Comparison of ENCODE assay signal across 8 mouse cellular contexts in genomic region chr4:141793282-141794151, GRCm38 (mm10). TPM values are rescaled to one million over a fixed set of nuclear protein-coding genes. Genes with fewer than 3 reads are reported as not detected.
A peak's percentile ranks its signal among the peaks of the same experiment; 100 is the strongest.
DNase-seq lines count a peak whose midpoint lies in the region; ATAC-seq and TF ChIP-seq lines count a peak whose summit lies in the region.

Casp9 (plus strand) TSS chr4:141793612.

- H3K9me3 ChIP-seq in E14TG2a.4 (ENCODE audit: low read length), result peaks cover 12% of the 10 kb centered on the region
- 0 out of 2 replicates have a peak, but pooled peaks cover 4% of the 10 kb centered on the region for H3K9me3 ChIP-seq in forebrain, embryonic 13.5 days (replicated peaks)
- no peaks in the 10 kb centered on the region for H3K9me3 ChIP-seq in liver, postnatal 0 days (ENCODE audit: low read length)
- no peaks in the 10 kb centered on the region for H3K9me3 ChIP-seq in neural tube, embryonic 14.5 days (ENCODE audit: control insufficient read depth, low read length)

- H3K9ac ChIP-seq in forebrain, embryonic 13.5 days, result peak within 1 kb of the TSS; percentile 79
- H3K9ac ChIP-seq in liver, postnatal 0 days (replicated peaks), result peak within 1 kb of the TSS; percentile 48
- H3K9ac ChIP-seq in neural tube, embryonic 14.5 days (replicated peaks; ENCODE audit: low read depth, low read length), result peak within 1 kb of the TSS; percentile 51

- peak within 1 kb of the TSS; percentile 86 for H3K27ac ChIP-seq in forebrain, embryonic 13.5 days
- peak within 1 kb of the TSS; percentile 81 for H3K27ac ChIP-seq in liver, postnatal 0 days (ENCODE audit: low read depth)
- peak within 1 kb of the TSS; percentile 84 for H3K27ac ChIP-seq in neural tube, embryonic 14.5 days (ENCODE audit: low read depth, low read length)

- H3K4me3 ChIP-seq in E14TG2a.4 (replicated peaks; ENCODE audit: low read length), result peak within 1 kb of the TSS; percentile 91
- H3K4me3 ChIP-seq in forebrain, embryonic 13.5 days, result peak within 1 kb of the TSS; percentile 63
- peak within 1 kb of the TSS; percentile 51 for H3K4me3 ChIP-seq in liver, postnatal 0 days (ENCODE audit: low read depth, low read length)
- H3K4me3 ChIP-seq in neural tube, embryonic 14.5 days (ENCODE audit: low read depth, low read length), result peak within 1 kb of the TSS; percentile 45

- ATAC-seq in forebrain, embryonic 13.5 days, result peak; percentile 75
- peak; percentile 73 for ATAC-seq in liver, postnatal 0 days
- peak; percentile 68 for ATAC-seq in neural tube, embryonic 14.5 days (ENCODE audit: low read depth)

- H3K27me3 ChIP-seq in E14TG2a.4 (ENCODE audit: insufficient read depth, low read length), result no peaks in the 10 kb centered on the region
- no peaks in the 10 kb centered on the region for H3K27me3 ChIP-seq in forebrain, embryonic 13.5 days
- H3K27me3 ChIP-seq in liver, postnatal 0 days (ENCODE audit: insufficient read depth, low read length), result no peaks in the 10 kb centered on the region
- no peaks in the 10 kb centered on the region for H3K27me3 ChIP-seq in neural tube, embryonic 14.5 days (ENCODE audit: control insufficient read depth, insufficient read depth, low read length)

- peak; percentile 96 for DNase-seq in c-Kit-positive CD71-positive TER-119-positive erythroid progenitor cells, embryonic 14.5 days (ENCODE audit: low spot score)
- peak; percentile 99 for DNase-seq in heart, postnatal 10 days
- peak; percentile 88 for DNase-seq in large intestine, adult 2 months (ENCODE audit: low read depth, low spot score)
- DNase-seq in liver, postnatal 0 days, result peak; percentile 98
- DNase-seq in testis, postnatal 10 days (ENCODE audit: low spot score), result peak; percentile 99

- peak within 1 kb of the TSS; percentile 70 for H3K4me2 ChIP-seq in forebrain, embryonic 13.5 days
- peak within 1 kb of the TSS; percentile 76 for H3K4me2 ChIP-seq in liver, postnatal 0 days (ENCODE audit: low read depth, low read length)
- peak within 1 kb of the TSS; percentile 45 for H3K4me2 ChIP-seq in neural tube, embryonic 14.5 days (ENCODE audit: low read depth, low read length)

- intact Hi-C loops in heart, postnatal 10 days (cut with DNase I), result no loop called here

- TF ChIP-seq CTCF in E14TG2a.4 (conservative IDR thresholded peaks at IDR 0.05; ENCODE audit: low read length), result no peak
- TF ChIP-seq CTCF in liver, postnatal 0 days (IDR thresholded peaks at IDR 0.05; ENCODE audit: low read depth), result peak; percentile 23; the same call in 1 of the 2 replicates

- WGBS in forebrain, embryonic 13.5 days, result under 1% methylated on average over 75 of the region's 80 CpGs
- WGBS in large intestine, adult 2 months, result under 1% methylated on average over 80 of the region's 80 CpGs
- under 1% methylated on average over 70 of the region's 80 CpGs for WGBS in liver, postnatal 0 days (ENCODE audit: insufficient replicate concordance)
- WGBS in neural tube, embryonic 14.5 days, result 1% methylated on average over 72 of the region's 80 CpGs

- peak; percentile 56; the same call in 1 of the 2 replicates for TF ChIP-seq EP300 in liver, postnatal 0 days (IDR thresholded peaks at IDR 0.05; ENCODE audit: low read depth)

- peaks cover 47% of the 10 kb centered on the region for H3K4me1 ChIP-seq in E14TG2a.4 (replicated peaks; ENCODE audit: low read depth, low read length)
- peaks cover 29% of the 10 kb centered on the region for H3K4me1 ChIP-seq in forebrain, embryonic 13.5 days
- peaks cover 39% of the 10 kb centered on the region for H3K4me1 ChIP-seq in liver, postnatal 0 days (ENCODE audit: insufficient read depth)
- H3K4me1 ChIP-seq in neural tube, embryonic 14.5 days (ENCODE audit: control insufficient read depth, insufficient read depth, low read length), result peaks cover 15% of the 10 kb centered on the region; the same call in 1 of the 2 replicates

- H3K36me3 ChIP-seq in E14TG2a.4 (ENCODE audit: insufficient read depth, low read length), result peaks cover 20% of the 10 kb centered on the region
- peaks cover 21% of the 10 kb centered on the region for H3K36me3 ChIP-seq in forebrain, embryonic 13.5 days (ENCODE audit: poor library complexity, severe bottlenecking)
- H3K36me3 ChIP-seq in liver, postnatal 0 days (replicated peaks; ENCODE audit: insufficient read depth, low read length), result peaks cover 16% of the 10 kb centered on the region
- no peaks in the 10 kb centered on the region for H3K36me3 ChIP-seq in neural tube, embryonic 14.5 days (ENCODE audit: control insufficient read depth, insufficient read depth, low read length)

RNA-seq across cellular contexts. Expression of gene Casp9, which starts in this region (rescaled TPM):
- polyA plus RNA-seq in forebrain, embryonic 13.5 days (2015; fragmentation: Nextera tagmentation; extraction: Ambion mirVana), result 14.7 and 15.6 TPM in 2 replicates
- 10 to 100 TPM; 10.5 to 12.4 TPM for total RNA-seq in heart, postnatal 10 days (2021)
- 11.8 and 15.5 TPM in 2 replicates for polyA plus RNA-seq in large intestine, adult 2 months (2012; rRNA removed)
- 6.3 and 7.4 TPM in 2 replicates for polyA plus RNA-seq in liver, postnatal 0 days (2015; fragmentation: Nextera tagmentation; extraction: Ambion mirVana)
- 17.3 and 18.2 TPM in 2 replicates for polyA plus RNA-seq in neural tube, embryonic 14.5 days (2014; fragmentation: Nextera tagmentation; extraction: Ambion mirVana)

Comparison
In these comparisons a context has a peak if more than half of its experiments do, and no peak if none do; other contexts are left out.
1. Peak in every context shown above with its lines: DNase-seq, ATAC-seq, H3K4me3 ChIP-seq and H3K27ac ChIP-seq.